Mouse (Mus musculus) forebrain, embryonic 15.5 days (tissue): ENCODE results near the gene Traf3ip1. TPM values are rescaled to one million over a fixed set of nuclear protein-coding genes. Genes with fewer than 3 reads are reported as not detected.

Source experiments
- ATAC-seq: fragments of 200-750 bp; cut with Nextera tagmentation; replicated peaks from 2 replicates; pipeline ENCODE4 v1.8.0; 2017; ENCODE audit warnings: mild to moderate bottlenecking, moderate TSS enrichment, moderate library complexity
- H3K27ac ChIP-seq: fragments of 300-500 bp; sonication (generic); replicated peaks from 2 replicates; pipeline ENCODE4 v1.5.1; 2015; ENCODE audit warnings: mild to moderate bottlenecking, inconsistent platforms
- H3K27me3 ChIP-seq: fragments of 300-500 bp; sonication (generic); 2 replicates; pipeline ENCODE4 v1.6.1; 2015; ENCODE audit warnings: inconsistent platforms
- H3K36me3 ChIP-seq: fragments of 300-500 bp; sonication (generic); 2 replicates; pipeline ENCODE4 v1.6.1; 2015; ENCODE audit warnings: mild to moderate bottlenecking, inconsistent platforms
- H3K4me1 ChIP-seq: fragments of 300-500 bp; sonication (generic); 2 replicates; pipeline ENCODE4 v1.6.1; 2015; ENCODE audit warnings: inconsistent platforms
- H3K4me2 ChIP-seq: fragments of 300-500 bp; sonication (generic); replicated peaks from 2 replicates; pipeline ENCODE4 v1.6.1; 2015; ENCODE audit warnings: mild to moderate bottlenecking, inconsistent platforms
- H3K4me3 ChIP-seq: fragments of 300-500 bp; sonication (generic); 2 replicates; pipeline ENCODE4 v1.5.1; 2015; ENCODE audit warnings: mild to moderate bottlenecking, inconsistent platforms
- H3K9ac ChIP-seq: fragments of 300-500 bp; sonication (generic); replicated peaks from 2 replicates; pipeline ENCODE4 v1.6.1; 2015; ENCODE audit warnings: mild to moderate bottlenecking, inconsistent platforms
- H3K9me3 ChIP-seq: fragments of 300-500 bp; sonication (generic); 2 replicates; pipeline ENCODE4 v1.6.1; 2016; ENCODE audit warnings: inconsistent platforms
- WGBS: fragments of 180-500 bp; shearing (Covaris S2); methylation state at CpG from one replicate; pipeline ENCODE4 v1.1.7; 2015; ENCODE audit warnings: mixed read lengths; 5-methylcytosine and 5-hydroxymethylcytosine counted together
- polyA plus RNA-seq: library from polyadenylated mRNA; unstranded; fragments of >200 nt; fragmentation: Nextera tagmentation; extraction: Ambion mirVana; gene quantifications from 2 replicates; pipeline ENCODE4 v1.2.1, GENCODE M21; 2015

The Traf3ip1 gene
- polyA plus RNA-seq, 1 experiment from 2014 or later: 9.5 TPM

- Histone ChIP-seq H3K9me3 (no peaks in the 10 kb centered on the region), H3K4me3 (no peak overlapping the region), H3K4me2 (no peak overlapping the region), H3K4me1 (peaks cover 48% of the 10 kb centered on the region), H3K27ac (no peak overlapping the region), H3K9ac (no peak overlapping the region), H3K36me3 (no peaks in the 10 kb centered on the region), H3K27me3 (no peaks in the 10 kb centered on the region)
- WGBS: 95% methylated on average over 4 of the region's 4 CpGs
- ATAC-seq: no peak
Measured at GRCm38 (mm10) chr1:91457116-91457515, 37.3 kb upstream of the Traf3ip1 start.

GRCm38 (mm10) chr1:91457698-91458097 is 36.7 kb upstream of the Traf3ip1 start:
- peaks cover 48% of the 10 kb centered on the region for H3K4me1 ChIP-seq
- H3K4me2 ChIP-seq: peak overlapping the region; percentile 58; the same call in 1 of the 2 replicates
- 69% methylated on average over 5 of the region's 5 CpGs for WGBS
- no peaks in the 10 kb centered on the region for H3K9me3 ChIP-seq
- H3K36me3 ChIP-seq: no peaks in the 10 kb centered on the region
- no peaks in the 10 kb centered on the region for H3K27me3 ChIP-seq
- peak overlapping the region; percentile 60; the same call in 1 of the 2 replicates for H3K4me3 ChIP-seq
- no peak overlapping the region for H3K27ac ChIP-seq
- H3K9ac ChIP-seq: no peak overlapping the region
- ATAC-seq: no peak

- Histone ChIP-seq H3K36me3 (no peaks in the 10 kb centered on the region), H3K27me3 (no peaks in the 10 kb centered on the region), H3K27ac (0 out of 2 replicates have a peak overlapping the region, but pooled peaks have one; percentile 73), H3K9ac (peak overlapping the region; percentile 57), H3K4me2 (peak overlapping the region; percentile 58), H3K4me1 (peaks cover 48% of the 10 kb centered on the region), H3K4me3 (peak overlapping the region; percentile 60), H3K9me3 (no peaks in the 10 kb centered on the region)
- WGBS: 11% methylated on average over 8 of the region's 8 CpGs
- peak; percentile 5; the same call in 1 of the 2 replicates for ATAC-seq
Measured at GRCm38 (mm10) chr1:91458223-91458861, 36.1 kb upstream of the Traf3ip1 start.

GRCm38 (mm10) chr1:91459059-91459809 is 35.2 kb upstream of the Traf3ip1 start, which contains the start of gene Per2:
Per2 (minus strand) TSS chr1:91459324.
- Histone ChIP-seq H3K27me3 (no peaks in the 10 kb centered on the region), H3K4me3 (peak within 1 kb of the TSS; percentile 60), H3K9me3 (no peaks in the 10 kb centered on the region), H3K36me3 (no peaks in the 10 kb centered on the region), H3K9ac (peak within 1 kb of the TSS; percentile 61), H3K4me1 (peaks cover 48% of the 10 kb centered on the region), H3K4me2 (peak within 1 kb of the TSS; percentile 86), H3K27ac (peak within 1 kb of the TSS; percentile 76)
- under 1% methylated on average over 90 of the region's 91 CpGs for WGBS
- peak; percentile 98 for ATAC-seq

GRCm38 (mm10) chr1:91460069-91460468 is 34.4 kb upstream of the Traf3ip1 start:
- Histone ChIP-seq H3K36me3 (no peaks in the 10 kb centered on the region), H3K27me3 (no peaks in the 10 kb centered on the region), H3K9ac (peak overlapping the region; percentile 61; the same call in 1 of the 2 replicates), H3K4me2 (peak overlapping the region; percentile 86), H3K4me1 (peaks cover 45% of the 10 kb centered on the region), H3K27ac (peak overlapping the region; percentile 76; the same call in 1 of the 2 replicates), H3K4me3 (peak overlapping the region; percentile 60), H3K9me3 (no peaks in the 10 kb centered on the region)
- 44% methylated on average over 7 of the region's 7 CpGs for WGBS
- ATAC-seq: no peak

GRCm38 (mm10) chr1:91460564-91460963 is 33.9 kb upstream of the Traf3ip1 start:
- ATAC-seq: no peak
- no peak overlapping the region for H3K4me3 ChIP-seq
- H3K4me1 ChIP-seq: peaks cover 42% of the 10 kb centered on the region
- no peak overlapping the region for H3K27ac ChIP-seq
- no peak overlapping the region for H3K4me2 ChIP-seq
- no peaks in the 10 kb centered on the region for H3K9me3 ChIP-seq
- H3K36me3 ChIP-seq: no peaks in the 10 kb centered on the region
- H3K9ac ChIP-seq: no peak overlapping the region
- no peaks in the 10 kb centered on the region for H3K27me3 ChIP-seq
- 37% methylated on average over 4 of the region's 4 CpGs for WGBS

- no peak overlapping the region for H3K4me3 ChIP-seq
- no peaks in the 10 kb centered on the region for H3K9me3 ChIP-seq
- 91% methylated on average over 13 of the region's 13 CpGs for WGBS
- H3K27ac ChIP-seq: no peak overlapping the region
- H3K36me3 ChIP-seq: no peaks in the 10 kb centered on the region
- H3K4me1 ChIP-seq: peaks cover 13% of the 10 kb centered on the region
- no peaks in the 10 kb centered on the region for H3K27me3 ChIP-seq
- no peak overlapping the region for H3K9ac ChIP-seq
- H3K4me2 ChIP-seq: no peak overlapping the region
- ATAC-seq: no peak
Measured at GRCm38 (mm10) chr1:91463336-91463995, 31.0 kb upstream of the Traf3ip1 start.

GRCm38 (mm10) chr1:91464436-91464835 is 30.0 kb upstream of the Traf3ip1 start:
- no peaks in the 10 kb centered on the region for H3K36me3 ChIP-seq
- H3K9me3 ChIP-seq: no peaks in the 10 kb centered on the region
- no peak overlapping the region for H3K4me2 ChIP-seq
- 22% methylated on average over 5 of the region's 5 CpGs for WGBS
- ATAC-seq: no peak
- no peak overlapping the region for H3K27ac ChIP-seq
- no peak overlapping the region for H3K4me3 ChIP-seq
- no peak overlapping the region for H3K9ac ChIP-seq
- H3K27me3 ChIP-seq: no peaks in the 10 kb centered on the region
- H3K4me1 ChIP-seq: peaks cover 10% of the 10 kb centered on the region

GRCm38 (mm10) chr1:91465244-91465643 is 29.2 kb upstream of the Traf3ip1 start:
- H3K4me1 ChIP-seq: peaks cover 4% of the 10 kb centered on the region; the same call in 1 of the 2 replicates

GRCm38 (mm10) chr1:91466186-91466585 is 28.3 kb upstream of the Traf3ip1 start:
- 87% methylated on average over 6 of the region's 6 CpGs for WGBS
- no peak overlapping the region for H3K9ac ChIP-seq

More at GRCm38 (mm10) chr1:91465244-91465643, 29.2 kb upstream of the Traf3ip1 start:
- H3K4me2 ChIP-seq: no peak overlapping the region
- no peaks in the 10 kb centered on the region for H3K36me3 ChIP-seq
- no peak for ATAC-seq
- H3K27me3 ChIP-seq: no peaks in the 10 kb centered on the region
- H3K9me3 ChIP-seq: no peaks in the 10 kb centered on the region
- WGBS: 0% methylated on average over 1 of the region's 1 CpGs
- no peak overlapping the region for H3K4me3 ChIP-seq
- H3K9ac ChIP-seq: no peak overlapping the region
- no peak overlapping the region for H3K27ac ChIP-seq

GRCm38 (mm10) chr1:91469888-91470419 is 24.5 kb upstream of the Traf3ip1 start:
- no peak for ATAC-seq
- 81% methylated on average over 4 of the region's 4 CpGs for WGBS
- Histone ChIP-seq H3K9ac (no peak overlapping the region), H3K27me3 (no peaks in the 10 kb centered on the region), H3K36me3 (no peaks in the 10 kb centered on the region), H3K27ac (no peak overlapping the region), H3K4me1 (peaks cover 3% of the 10 kb centered on the region; the same call in 1 of the 2 replicates), H3K4me3 (no peak overlapping the region), H3K9me3 (no peaks in the 10 kb centered on the region), H3K4me2 (no peak overlapping the region)

More at GRCm38 (mm10) chr1:91466186-91466585, 28.3 kb upstream of the Traf3ip1 start:
- H3K27me3 ChIP-seq: no peaks in the 10 kb centered on the region
- no peak overlapping the region for H3K27ac ChIP-seq
- H3K36me3 ChIP-seq: no peaks in the 10 kb centered on the region
- H3K4me1 ChIP-seq: peaks cover 4% of the 10 kb centered on the region; the same call in 1 of the 2 replicates
- no peaks in the 10 kb centered on the region for H3K9me3 ChIP-seq
- H3K4me2 ChIP-seq: no peak overlapping the region
- ATAC-seq: no peak
- H3K4me3 ChIP-seq: no peak overlapping the region
